ENCODE assay signal across 14 mouse cellular contexts in the genomic region with DNA sequence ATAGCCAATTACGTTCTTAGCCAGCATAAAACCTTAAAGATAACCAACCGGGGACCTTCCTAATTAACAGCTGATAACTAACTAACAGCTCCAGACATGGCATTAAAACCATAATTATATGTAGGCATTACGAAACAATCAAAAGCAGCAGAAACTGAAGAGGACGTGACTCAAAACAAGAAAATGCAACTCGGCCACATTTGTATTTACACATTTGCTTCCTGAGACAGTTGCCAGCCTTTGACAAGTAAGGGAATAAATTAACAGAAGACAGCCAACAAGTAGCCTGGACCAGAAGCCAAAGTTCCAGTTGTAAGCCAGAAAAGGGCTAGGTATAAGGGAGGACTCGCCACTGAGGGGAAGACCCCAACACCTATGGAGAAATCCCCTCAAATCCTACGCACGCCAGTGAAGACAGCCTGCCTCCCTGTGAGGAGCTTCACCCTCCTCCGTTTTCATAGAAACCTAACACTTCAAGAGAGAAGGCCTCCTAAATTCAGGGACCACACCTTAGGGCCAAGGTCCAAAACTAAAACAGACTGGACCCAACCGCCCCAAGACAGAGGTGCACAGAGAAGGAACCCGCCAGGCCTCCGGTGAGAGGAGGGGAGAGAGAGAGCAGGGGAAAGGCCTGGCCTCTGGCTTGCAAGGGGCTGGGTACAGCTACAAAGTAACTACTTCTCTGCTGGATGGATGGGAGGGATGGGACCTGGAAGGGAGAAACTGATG. TPM values are rescaled to one million over a fixed set of nuclear protein-coding genes. Genes with fewer than 3 reads are reported as not detected.
DNase-seq lines count a peak whose midpoint lies in the region; ATAC-seq and TF ChIP-seq lines count a peak whose summit lies in the region.
"Had no signal": no experiment of that assay in that cellular context is flagged by ENCODE, and none has a peak within 500 bp of the region (broad histone marks: within the 10 kb centered on the region; RNA-seq: fewer than 3 reads in every experiment).

No protein-coding gene starts in this region.

- peaks cover 17% of the 10 kb centered on the region for H3K4me1 ChIP-seq in limb, embryonic 13.5 days
- H3K4me1 ChIP-seq in limb, embryonic 10.5 days = peaks cover 23% of the 10 kb centered on the region
- peaks cover 94% of the 10 kb centered on the region for H3K4me1 ChIP-seq in E14TG2a.4 (replicated peaks; ENCODE audit: low read depth, low read length)
- peaks cover 12% of the 10 kb centered on the region for H3K4me1 ChIP-seq in hindbrain, embryonic 12.5 days

- H3K4me2 ChIP-seq in limb, embryonic 13.5 days (replicated peaks) = peak overlapping the region; percentile 34
- H3K4me2 ChIP-seq in hindbrain, embryonic 12.5 days (replicated peaks) = no peak overlapping the region
- H3K4me2 ChIP-seq: liver, embryonic 15.5 days; midbrain, embryonic 12.5 days had no signal

- no peak overlapping the region for H3K27ac ChIP-seq in limb, embryonic 13.5 days
- H3K27ac ChIP-seq in limb, embryonic 10.5 days = no peak overlapping the region
- H3K27ac ChIP-seq in hindbrain, embryonic 12.5 days = no peak overlapping the region
- H3K27ac ChIP-seq: liver, embryonic 15.5 days; midbrain, embryonic 12.5 days had no signal

- peaks cover 14% of the 10 kb centered on the region; the same call in 1 of the 2 replicates for H3K36me3 ChIP-seq in limb, embryonic 13.5 days
- H3K36me3 ChIP-seq in limb, embryonic 10.5 days = no peaks in the 10 kb centered on the region
- 0 out of 2 replicates have a peak, but pooled peaks cover 5% of the 10 kb centered on the region for H3K36me3 ChIP-seq in E14TG2a.4 (ENCODE audit: insufficient read depth, low read length)
- no peaks in the 10 kb centered on the region for H3K36me3 ChIP-seq in hindbrain, embryonic 12.5 days
- H3K36me3 ChIP-seq: liver, embryonic 15.5 days; midbrain, embryonic 12.5 days had no signal

- no peaks in the 10 kb centered on the region for H3K9me3 ChIP-seq in limb, embryonic 13.5 days
- H3K9me3 ChIP-seq in limb, embryonic 10.5 days (replicated peaks) = no peaks in the 10 kb centered on the region
- no peaks in the 10 kb centered on the region; the same call in 1 of the 2 replicates for H3K9me3 ChIP-seq in E14TG2a.4 (ENCODE audit: low read length)
- no peaks in the 10 kb centered on the region for H3K9me3 ChIP-seq in hindbrain, embryonic 12.5 days (replicated peaks)
- H3K9me3 ChIP-seq: liver, embryonic 15.5 days had no signal

- no peak for DNase-seq in limb, embryonic 10.5 days (ENCODE audit: low spot score)
- peak; percentile 62 for DNase-seq in adipocyte (ENCODE audit: low spot score)
- DNase-seq in kidney, postnatal 14 days = peak; percentile 34
- DNase-seq in thymus, postnatal 10 days (ENCODE audit: low spot score in 2 of 2) = no peak
- DNase-seq in layer of hippocampus, adult 9-10 months (ENCODE audit: low spot score) = no peak
- DNase-seq: cerebellum, postnatal 14 days; heart, adult 18-20 months; heart, postnatal 14 days had no signal

- no peak for ATAC-seq in limb, embryonic 13.5 days (ENCODE audit: low FRiP score, low read depth)
- ATAC-seq in hindbrain, embryonic 12.5 days (ENCODE audit: low FRiP score) = no peak

- no peak for TF ChIP-seq CTCF in E14TG2a.4 (conservative IDR thresholded peaks at IDR 0.05; ENCODE audit: low read length)

- WGBS in limb, embryonic 13.5 days = 71% methylated on average over 12 of the region's 12 CpGs
- WGBS in limb, embryonic 10.5 days = 79% methylated on average over 12 of the region's 12 CpGs
- WGBS in hindbrain, embryonic 12.5 days = 85% methylated on average over 12 of the region's 12 CpGs

- H3K4me3 ChIP-seq in limb, embryonic 13.5 days = no peak overlapping the region
- no peak overlapping the region for H3K4me3 ChIP-seq in limb, embryonic 10.5 days
- H3K4me3 ChIP-seq in E14TG2a.4 (replicated peaks; ENCODE audit: low read length) = peak overlapping the region; percentile 48
- no peak overlapping the region for H3K4me3 ChIP-seq in hindbrain, embryonic 12.5 days
- H3K4me3 ChIP-seq: liver, embryonic 15.5 days; midbrain, embryonic 12.5 days had no signal

- 0 out of 2 replicates have a peak overlapping the region, but pooled peaks have one; percentile 8 for H3K9ac ChIP-seq in limb, embryonic 13.5 days
- H3K9ac ChIP-seq in hindbrain, embryonic 12.5 days = no peak overlapping the region
- H3K9ac ChIP-seq: liver, embryonic 15.5 days; midbrain, embryonic 12.5 days had no signal

- H3K27me3 ChIP-seq in limb, embryonic 13.5 days = no peaks in the 10 kb centered on the region
- no peaks in the 10 kb centered on the region for H3K27me3 ChIP-seq in limb, embryonic 10.5 days (ENCODE audit: low read depth, poor library complexity, severe bottlenecking)
- H3K27me3 ChIP-seq in E14TG2a.4 (ENCODE audit: insufficient read depth, low read length) = no peaks in the 10 kb centered on the region
- no peaks in the 10 kb centered on the region for H3K27me3 ChIP-seq in hindbrain, embryonic 12.5 days
- H3K27me3 ChIP-seq: CH12.LX; liver, embryonic 15.5 days; midbrain, embryonic 12.5 days had no signal

RNA-seq across cellular contexts. Expression of a gene that starts 53.5 kb away (rescaled TPM):
- 26.7 and 27.3 TPM in 2 replicates for polyA plus RNA-seq in limb, embryonic 13.5 days (2015; fragmentation: Nextera tagmentation; extraction: Ambion mirVana)
- 19.4 and 22.0 TPM in 2 replicates for polyA plus RNA-seq in limb, embryonic 10.5 days (2016; fragmentation: Nextera tagmentation; extraction: Ambion mirVana)
- polyA plus RNA-seq in hindbrain, embryonic 12.5 days (2016; fragmentation: Nextera tagmentation; extraction: Ambion mirVana) = 14.5 and 16.9 TPM in 2 replicates

Comparison
In these comparisons a context has a peak if more than half of its experiments do, and no peak if none do; other contexts are left out.
1. DNase-seq: peak in adipocyte (single experiment) and kidney, postnatal 14 days (single experiment); none in limb, embryonic 10.5 days (single experiment), thymus, postnatal 10 days (0 of 2) and layer of hippocampus, adult 9-10 months (single experiment).